Mouse (Mus musculus): Measurements from ENCODE around the gene Dock9. TPM values are rescaled to one million over a fixed set of nuclear protein-coding genes. Genes with fewer than 3 reads are reported as not detected.

The Dock9 gene
- polyA plus RNA-seq, 1 experiment = 2.7 TPM

GRCm38 (mm10) chr14:121620157-121620556 lies 177.5 kb downstream of the Dock9 start:
- TF ChIP-seq MYOG (IDR thresholded peaks at IDR 0.05; ENCODE audit: control insufficient read depth, extremely low read depth, insufficient read length) (no peak), MYOD1 (IDR thresholded peaks at IDR 0.05; ENCODE audit: control insufficient read depth, insufficient read length, low read depth) (no peak), USF1 (IDR thresholded peaks at IDR 0.05; ENCODE audit: low read depth) (no peak), MAX (IDR thresholded peaks at IDR 0.05) (no peak), CTCF (IDR thresholded peaks at IDR 0.05; ENCODE audit: control insufficient read depth, insufficient read depth, insufficient read length) (no peak), FOSL1 (IDR thresholded peaks at IDR 0.05; ENCODE audit: insufficient read depth, low read length, poor library complexity, severe bottlenecking) (no peak), CEBPB (IDR thresholded peaks at IDR 0.05; ENCODE audit: low read depth) (no peak)
- no peaks in the 10 kb centered on the region for H3K79me2 ChIP-seq (ENCODE audit: control insufficient read depth, insufficient read depth)
- no peak overlapping the region for H3ac ChIP-seq (ENCODE audit: control insufficient read depth, insufficient read length, low read depth)
- no peaks in the 10 kb centered on the region for H3K79me3 ChIP-seq (ENCODE audit: low read depth)
- no peaks in the 10 kb centered on the region for H3K36me3 ChIP-seq (ENCODE audit: control insufficient read depth, insufficient read depth)
- no peaks in the 10 kb centered on the region for H3K27me3 ChIP-seq (ENCODE audit: control insufficient read depth, insufficient read depth, insufficient read length)
- H3K4me3 ChIP-seq (ENCODE audit: insufficient read depth, poor library complexity, severe bottlenecking) = no peak overlapping the region

- Histone ChIP-seq H3K27me3 (ENCODE audit: control insufficient read depth, insufficient read depth, insufficient read length) (no peaks in the 10 kb centered on the region), H3ac (ENCODE audit: control insufficient read depth, insufficient read length, low read depth) (no peak overlapping the region), H3K79me3 (ENCODE audit: low read depth) (no peaks in the 10 kb centered on the region), H3K4me3 (ENCODE audit: insufficient read depth, poor library complexity, severe bottlenecking) (no peak overlapping the region), H3K79me2 (ENCODE audit: control insufficient read depth, insufficient read depth) (no peaks in the 10 kb centered on the region), H3K36me3 (ENCODE audit: control insufficient read depth, insufficient read depth) (no peaks in the 10 kb centered on the region)
- no peak for TF ChIP-seq MYOD1 (IDR thresholded peaks at IDR 0.05; ENCODE audit: control insufficient read depth, insufficient read length, low read depth)
- no peak for TF ChIP-seq MYOG (IDR thresholded peaks at IDR 0.05; ENCODE audit: control insufficient read depth, extremely low read depth, insufficient read length)
- TF ChIP-seq FOSL1 (IDR thresholded peaks at IDR 0.05; ENCODE audit: insufficient read depth, low read length, poor library complexity, severe bottlenecking) = no peak
- no peak for TF ChIP-seq CEBPB (IDR thresholded peaks at IDR 0.05; ENCODE audit: low read depth)
Measured at GRCm38 (mm10) chr14:121617645-121618390, 179.8 kb downstream of the Dock9 start.

- no peaks in the 10 kb centered on the region for H3K79me2 ChIP-seq (ENCODE audit: control insufficient read depth, insufficient read depth)
- no peak overlapping the region for H3ac ChIP-seq (ENCODE audit: control insufficient read depth, insufficient read length, low read depth)
- TF ChIP-seq CEBPB (IDR thresholded peaks at IDR 0.05; ENCODE audit: low read depth) (no peak), USF1 (IDR thresholded peaks at IDR 0.05; ENCODE audit: low read depth) (no peak), FOSL1 (IDR thresholded peaks at IDR 0.05; ENCODE audit: insufficient read depth, low read length, poor library complexity, severe bottlenecking) (no peak), MYOD1 (IDR thresholded peaks at IDR 0.05; ENCODE audit: control insufficient read depth, insufficient read length, low read depth) (no peak), CTCF (IDR thresholded peaks at IDR 0.05; ENCODE audit: control insufficient read depth, insufficient read depth, insufficient read length) (no peak), MAX (IDR thresholded peaks at IDR 0.05) (no peak), MYOG (IDR thresholded peaks at IDR 0.05; ENCODE audit: control insufficient read depth, extremely low read depth, insufficient read length) (no peak)
- H3K79me3 ChIP-seq (ENCODE audit: low read depth) = no peaks in the 10 kb centered on the region
- no peak overlapping the region for H3K4me3 ChIP-seq (ENCODE audit: insufficient read depth, poor library complexity, severe bottlenecking)
- no peaks in the 10 kb centered on the region for H3K36me3 ChIP-seq (ENCODE audit: control insufficient read depth, insufficient read depth)
- no peaks in the 10 kb centered on the region for H3K27me3 ChIP-seq (ENCODE audit: control insufficient read depth, insufficient read depth, insufficient read length)
Measured at GRCm38 (mm10) chr14:121615431-121615830, 182.2 kb downstream of the Dock9 start.

- no peak overlapping the region for H3K4me3 ChIP-seq (ENCODE audit: insufficient read depth, poor library complexity, severe bottlenecking)
- TF ChIP-seq USF1 (IDR thresholded peaks at IDR 0.05; ENCODE audit: low read depth) (no peak), MYOD1 (IDR thresholded peaks at IDR 0.05; ENCODE audit: control insufficient read depth, insufficient read length, low read depth) (no peak), FOSL1 (IDR thresholded peaks at IDR 0.05; ENCODE audit: insufficient read depth, low read length, poor library complexity, severe bottlenecking) (peak; percentile 36), MAX (IDR thresholded peaks at IDR 0.05) (no peak), MYOG (IDR thresholded peaks at IDR 0.05; ENCODE audit: control insufficient read depth, extremely low read depth, insufficient read length) (no peak), CTCF (IDR thresholded peaks at IDR 0.05; ENCODE audit: control insufficient read depth, insufficient read depth, insufficient read length) (no peak), CEBPB (IDR thresholded peaks at IDR 0.05; ENCODE audit: low read depth) (peak; percentile 86)
Measured at GRCm38 (mm10) chr14:121614461-121615170, 183.0 kb downstream of the Dock9 start.

GRCm38 (mm10) chr14:121613490-121613889 lies 184.1 kb downstream of the Dock9 start:
- no peak for TF ChIP-seq MYOD1 (IDR thresholded peaks at IDR 0.05; ENCODE audit: control insufficient read depth, insufficient read length, low read depth)
- TF ChIP-seq CEBPB (IDR thresholded peaks at IDR 0.05; ENCODE audit: low read depth) = no peak
- no peak for TF ChIP-seq FOSL1 (IDR thresholded peaks at IDR 0.05; ENCODE audit: insufficient read depth, low read length, poor library complexity, severe bottlenecking)
- no peak for TF ChIP-seq CTCF (IDR thresholded peaks at IDR 0.05; ENCODE audit: control insufficient read depth, insufficient read depth, insufficient read length)
- TF ChIP-seq USF1 (IDR thresholded peaks at IDR 0.05; ENCODE audit: low read depth) = no peak
- Histone ChIP-seq H3K36me3 (ENCODE audit: control insufficient read depth, insufficient read depth) (peaks cover 4% of the 10 kb centered on the region), H3ac (ENCODE audit: control insufficient read depth, insufficient read length, low read depth) (no peak overlapping the region), H3K79me2 (ENCODE audit: control insufficient read depth, insufficient read depth) (no peaks in the 10 kb centered on the region), H3K27me3 (ENCODE audit: control insufficient read depth, insufficient read depth, insufficient read length) (no peaks in the 10 kb centered on the region), H3K79me3 (ENCODE audit: low read depth) (no peaks in the 10 kb centered on the region), H3K4me3 (ENCODE audit: insufficient read depth, poor library complexity, severe bottlenecking) (no peak overlapping the region)

More at GRCm38 (mm10) chr14:121614461-121615170, 183.0 kb downstream of the Dock9 start:
- Histone ChIP-seq H3K36me3 (ENCODE audit: control insufficient read depth, insufficient read depth) (peaks cover 3% of the 10 kb centered on the region), H3K27me3 (ENCODE audit: control insufficient read depth, insufficient read depth, insufficient read length) (no peaks in the 10 kb centered on the region), H3ac (ENCODE audit: control insufficient read depth, insufficient read length, low read depth) (no peak overlapping the region), H3K79me3 (ENCODE audit: low read depth) (no peaks in the 10 kb centered on the region), H3K79me2 (ENCODE audit: control insufficient read depth, insufficient read depth) (no peaks in the 10 kb centered on the region)

Measured in C2C12 (cell line).